Mouse (Mus musculus): ENCODE data around the gene Celf2.

Celf2 gene

GRCm38 (mm10) chr2:7082376-7083025 lies 426.9 kb downstream of the Celf2 start:
- no peak for DNase-seq (ENCODE audit: low read depth)

DNA sequence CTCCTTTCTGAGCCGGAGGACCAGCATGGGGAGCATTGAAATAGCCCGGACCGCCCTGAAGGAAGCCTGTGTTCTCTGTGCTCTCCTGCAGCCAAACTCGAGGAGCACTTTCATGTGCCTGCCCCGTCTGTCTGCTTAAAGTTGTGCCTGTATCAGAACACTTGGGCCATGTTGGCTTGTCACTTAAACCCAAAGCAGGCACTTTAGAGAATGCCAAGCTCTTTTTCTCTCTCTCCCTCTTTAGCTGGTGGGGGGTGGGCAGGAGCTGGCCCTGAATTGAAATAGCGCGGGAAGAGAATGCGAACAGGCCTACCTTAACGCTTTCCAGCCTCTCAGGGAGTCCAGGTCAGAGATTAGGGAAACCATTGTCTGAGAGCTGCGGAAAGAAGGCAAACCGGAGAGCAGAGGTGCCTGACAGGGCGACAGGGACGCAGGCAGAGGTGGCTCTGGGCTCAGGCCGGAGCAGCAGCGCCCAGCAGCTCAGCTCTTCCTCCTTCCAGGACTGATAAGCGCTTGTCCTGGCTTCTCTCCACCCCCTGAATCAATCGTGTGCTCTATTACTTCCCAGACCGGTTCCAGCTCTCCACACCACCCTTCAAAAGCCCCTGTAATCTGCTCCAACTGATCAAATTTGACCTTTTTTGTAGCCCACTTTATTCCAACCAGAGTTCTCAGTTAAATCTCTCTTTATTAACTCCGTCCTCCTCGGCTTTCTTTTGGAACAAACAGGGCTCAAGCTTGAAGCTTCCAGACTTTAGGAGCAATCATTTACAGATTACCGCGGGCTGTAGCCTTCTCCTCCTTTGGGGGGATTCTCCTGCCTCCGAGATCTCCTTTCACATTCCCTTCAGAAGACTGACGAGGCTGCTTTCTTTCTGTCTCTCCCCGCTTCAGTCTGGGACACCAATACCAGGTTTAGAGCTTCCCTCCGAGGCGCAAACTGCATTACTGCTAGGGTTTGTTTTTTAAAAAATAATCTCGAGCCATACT lies 428.3 kb downstream of the Celf2 start:
- no peak for DNase-seq (ENCODE audit: low read depth)

GRCm38 (mm10) chr2:7080086-7080485 lies 429.3 kb downstream of the Celf2 start:
- no peak for DNase-seq (ENCODE audit: low read depth)

DNA sequence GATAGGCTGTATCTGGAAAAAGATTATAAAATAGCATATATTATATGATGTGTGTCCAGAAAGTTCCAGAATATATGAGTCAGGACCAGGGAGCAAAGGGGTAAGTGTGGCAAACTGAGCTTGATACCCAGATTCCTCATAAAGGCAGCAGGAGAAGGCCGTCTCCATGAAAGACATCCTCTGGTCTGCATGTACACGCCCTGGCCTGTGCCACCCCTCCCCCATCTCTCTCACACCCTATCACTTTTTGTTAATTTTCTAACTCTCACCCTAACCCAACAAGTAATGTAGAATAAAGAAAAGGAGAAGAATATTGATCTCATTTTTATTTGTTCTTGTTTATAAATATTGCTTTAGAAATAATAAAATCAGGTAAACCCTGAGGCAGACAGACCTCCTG lies 430.0 kb downstream of the Celf2 start:
- no peak for DNase-seq (ENCODE audit: low read depth)

DNA sequence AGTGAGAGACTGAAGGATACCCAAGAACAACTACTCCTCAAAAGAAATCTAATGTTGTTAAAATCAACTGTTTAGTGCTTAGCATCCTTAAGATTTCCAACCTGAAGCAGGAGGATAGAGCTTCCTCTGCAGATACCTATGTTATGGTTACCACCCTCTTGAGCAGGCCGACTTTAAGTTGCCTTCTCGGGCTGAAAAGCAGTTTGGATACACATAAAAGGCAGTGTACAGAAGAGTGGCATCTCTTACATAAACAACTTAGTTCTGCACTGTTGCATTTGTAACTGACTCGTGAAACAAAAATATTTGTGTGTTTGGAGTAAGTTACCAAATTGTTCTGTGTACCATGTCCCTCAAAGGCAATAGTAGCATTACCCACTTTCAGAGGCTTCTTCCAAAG lies 435.6 kb downstream of the Celf2 start:
- no peak for DNase-seq (ENCODE audit: low read depth)

DNA sequence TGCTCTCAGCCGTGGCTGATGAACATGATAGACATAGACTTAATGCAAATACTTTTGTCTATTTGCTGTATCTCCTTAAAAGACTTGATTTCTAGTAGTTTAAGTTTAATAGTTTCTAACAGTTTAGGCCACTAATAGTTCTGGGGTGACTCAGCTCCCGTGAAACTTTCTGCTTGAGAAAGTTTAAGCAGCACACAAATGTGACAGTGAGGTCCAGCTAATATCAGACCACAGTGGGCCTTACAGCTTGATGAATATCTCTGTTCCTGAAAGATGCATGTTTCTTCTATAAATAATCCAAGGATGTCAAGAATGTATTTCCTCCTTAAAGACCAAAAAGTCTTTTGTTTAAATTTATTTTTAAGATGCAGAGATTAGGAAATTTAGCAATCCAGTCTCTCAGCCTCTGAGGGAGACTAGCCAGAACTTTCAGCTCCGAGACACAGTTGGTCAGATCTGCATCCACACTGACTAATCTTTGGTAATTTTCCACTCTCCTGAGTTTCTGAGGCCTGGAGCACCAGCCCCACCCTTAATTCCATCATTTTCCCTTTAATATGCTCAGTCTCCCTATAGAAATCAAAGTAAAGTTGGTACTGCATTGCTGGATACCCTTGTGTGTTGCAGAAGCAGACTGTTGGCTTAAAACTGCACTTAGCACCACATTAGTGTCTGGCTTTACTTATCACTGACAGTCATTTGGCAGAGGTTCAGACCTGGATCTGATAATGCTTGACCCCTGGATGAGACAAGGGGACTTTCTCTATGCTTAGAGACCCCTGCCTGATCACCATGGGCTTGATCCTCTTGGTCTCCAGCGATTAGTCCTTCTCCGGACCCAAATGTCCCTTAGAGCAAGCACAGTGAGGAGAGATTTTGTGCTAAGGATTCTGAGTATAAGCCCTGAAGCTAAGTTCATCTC lies 436.8 kb downstream of the Celf2 start:
- no peak for DNase-seq (ENCODE audit: low read depth)

DNA sequence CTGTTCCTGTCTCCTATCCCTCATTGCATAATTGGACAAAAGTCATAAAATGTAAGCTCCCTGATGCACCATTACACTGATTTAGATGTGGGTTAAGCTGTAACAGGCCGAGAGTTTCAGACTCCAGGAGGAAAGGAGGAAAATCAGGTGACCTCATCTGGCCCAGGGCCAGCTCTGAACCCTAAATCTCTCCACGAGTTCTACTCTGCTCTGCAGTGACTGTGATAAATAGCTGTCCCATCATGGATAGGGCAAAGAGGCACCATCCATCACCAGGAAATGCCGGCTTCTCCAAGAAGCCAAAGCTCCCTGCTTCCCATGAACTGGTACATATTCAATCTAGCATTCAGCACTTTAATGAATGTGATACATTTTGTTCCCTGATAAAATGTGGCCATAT lies 439.9 kb downstream of the Celf2 start:
- no peak for DNase-seq (ENCODE audit: low read depth)

DNA sequence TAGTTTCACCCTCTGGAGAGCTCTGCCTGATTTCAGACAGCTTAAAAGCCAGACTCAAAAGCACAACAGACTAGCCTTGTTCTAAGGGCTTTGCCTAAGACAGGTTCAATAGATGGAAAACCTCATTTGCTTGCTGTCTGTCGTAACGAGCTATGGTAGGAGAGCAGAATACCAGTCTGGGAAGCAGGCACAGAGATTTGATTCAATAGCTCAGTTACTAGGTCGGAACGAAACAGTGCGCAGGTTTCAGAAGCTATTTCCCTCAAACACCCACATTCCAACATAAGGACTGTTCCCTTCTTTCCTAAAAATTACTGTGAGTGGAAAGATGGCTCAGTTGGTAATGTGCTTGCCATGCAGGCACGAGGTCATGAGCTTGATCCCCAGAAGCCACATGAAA lies 441.1 kb downstream of the Celf2 start:
- no peak for DNase-seq (ENCODE audit: low read depth)

- DNase-seq (ENCODE audit: low read depth): no peak
Observed at GRCm38 (mm10) chr2:7063574-7064192, 445.7 kb downstream of the Celf2 start.

- no peak for DNase-seq (ENCODE audit: low read depth)
Observed at GRCm38 (mm10) chr2:7060490-7061105, 448.8 kb downstream of the Celf2 start.

DNA sequence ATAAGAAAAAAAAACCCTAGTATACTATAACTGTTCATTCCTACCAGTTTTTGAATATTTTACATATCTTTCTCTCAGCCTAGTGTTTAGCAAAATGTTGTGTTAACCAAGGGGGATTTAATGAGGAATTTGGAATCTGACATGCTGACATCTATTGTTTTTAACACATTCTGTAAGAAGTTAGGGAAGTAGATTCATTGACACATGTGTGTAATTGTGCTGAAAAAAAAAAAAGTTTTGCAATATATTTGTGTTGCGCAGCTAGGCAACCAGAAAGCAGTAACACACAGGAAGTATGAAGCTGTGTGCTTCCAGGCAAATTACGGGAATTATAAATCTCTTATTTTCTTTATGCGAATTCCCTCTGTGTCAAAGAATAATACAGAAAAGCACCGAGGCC lies 453.0 kb downstream of the Celf2 start:
- DNase-seq (ENCODE audit: low read depth): no peak

GRCm38 (mm10) chr2:7055958-7056357 lies 453.4 kb downstream of the Celf2 start:
- no peak for DNase-seq (ENCODE audit: low read depth)

DNA sequence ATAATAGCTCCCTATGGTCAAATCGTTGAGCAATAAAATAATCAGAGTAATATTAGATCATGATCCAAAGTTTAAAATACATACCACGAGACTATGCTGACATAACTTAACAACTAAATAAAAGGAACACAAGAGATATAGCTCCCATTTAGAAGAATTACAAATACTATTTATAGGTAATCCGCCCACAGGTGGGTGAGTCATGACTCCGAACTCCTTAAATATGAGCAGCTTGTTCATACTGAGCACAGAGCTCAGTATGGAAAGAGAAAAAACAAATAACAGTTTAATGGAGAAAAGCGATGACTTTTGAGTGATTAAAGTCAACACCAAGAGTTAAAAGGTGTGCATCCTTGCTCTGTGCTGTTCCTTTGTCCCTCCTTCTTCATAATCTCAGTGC lies 458.3 kb downstream of the Celf2 start:
- no peak for DNase-seq (ENCODE audit: low read depth)

GRCm38 (mm10) chr2:7046155-7046554 lies 463.2 kb downstream of the Celf2 start:
- no peak for DNase-seq (ENCODE audit: low read depth)

DNA sequence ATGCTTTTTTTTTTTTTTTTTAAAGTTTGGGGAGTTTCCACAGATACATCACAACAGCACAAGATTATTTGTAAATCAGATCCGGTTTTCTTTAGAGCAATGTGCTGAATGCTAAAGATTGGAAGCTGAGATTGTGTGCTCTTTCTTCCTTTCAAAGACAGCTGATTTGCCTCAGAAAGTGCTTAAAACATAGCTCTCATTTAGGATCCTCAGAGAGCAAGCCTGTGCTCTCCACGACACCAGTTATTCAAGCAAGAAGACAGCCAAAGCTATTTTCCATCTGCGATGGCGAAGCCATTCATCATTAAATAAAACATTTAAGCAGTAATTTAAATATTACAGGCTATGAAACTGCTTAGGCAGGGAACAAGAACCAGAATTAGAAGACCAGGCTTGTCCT lies 463.8 kb downstream of the Celf2 start:
- DNase-seq (ENCODE audit: low read depth): no peak

DNA sequence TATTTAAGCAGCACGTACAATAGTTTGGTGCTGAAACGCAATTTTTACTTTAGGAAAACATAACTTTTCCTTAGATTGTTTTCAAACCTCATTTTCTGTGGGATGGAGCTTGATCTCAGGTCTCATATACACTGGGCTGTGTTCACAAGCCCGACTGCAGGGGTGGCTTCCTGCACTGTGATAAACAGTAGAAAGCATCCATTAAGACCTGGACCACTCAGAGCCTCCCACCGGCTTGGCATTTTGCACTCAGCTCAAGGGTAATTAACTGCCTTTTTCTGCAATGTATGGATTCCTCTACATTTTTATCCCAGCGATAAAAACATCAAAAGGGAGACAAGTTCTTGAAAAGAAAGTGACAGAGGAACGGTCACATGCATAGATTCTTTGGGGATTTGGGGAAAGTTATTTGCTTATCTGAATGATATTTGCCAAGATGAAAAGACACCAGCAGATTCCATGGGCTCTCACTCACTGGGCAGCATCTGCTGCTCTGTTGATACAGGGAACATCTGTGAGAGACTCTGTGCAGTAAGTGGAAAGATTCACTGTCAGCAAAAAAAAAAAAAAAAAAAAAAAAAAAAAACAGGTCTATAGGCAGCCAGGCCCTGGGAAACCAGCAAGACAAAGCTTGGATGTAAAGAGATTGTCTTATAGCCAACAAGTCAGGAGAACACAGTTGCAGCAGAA lies 465.4 kb downstream of the Celf2 start:
- no peak for DNase-seq (ENCODE audit: low read depth)

GRCm38 (mm10) chr2:7040940-7041339 lies 468.4 kb downstream of the Celf2 start:
- no peak for DNase-seq (ENCODE audit: low read depth)

- DNase-seq (ENCODE audit: low read depth): no peak
Observed at GRCm38 (mm10) chr2:7038991-7039390, 470.4 kb downstream of the Celf2 start.

DNA sequence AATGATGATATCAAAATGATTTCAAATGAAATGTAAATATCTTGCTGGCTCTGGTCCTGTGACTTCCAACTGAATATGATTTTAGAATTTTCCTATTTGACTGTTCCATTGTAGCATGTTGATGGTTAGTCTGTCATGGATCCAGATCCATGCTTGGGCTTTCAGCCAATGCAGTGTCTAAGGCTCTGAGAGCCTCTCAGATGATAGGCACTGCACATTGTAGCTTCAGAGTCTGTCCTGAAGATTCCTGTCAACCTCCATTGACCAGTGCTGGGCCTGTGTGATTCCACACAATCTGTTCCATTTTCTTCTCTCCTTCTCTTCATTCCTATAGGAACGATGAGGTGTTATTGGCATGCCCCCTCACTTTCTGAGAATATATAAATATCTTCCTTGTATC lies 478.0 kb downstream of the Celf2 start:
- no peak for DNase-seq (ENCODE audit: low read depth)

DNA sequence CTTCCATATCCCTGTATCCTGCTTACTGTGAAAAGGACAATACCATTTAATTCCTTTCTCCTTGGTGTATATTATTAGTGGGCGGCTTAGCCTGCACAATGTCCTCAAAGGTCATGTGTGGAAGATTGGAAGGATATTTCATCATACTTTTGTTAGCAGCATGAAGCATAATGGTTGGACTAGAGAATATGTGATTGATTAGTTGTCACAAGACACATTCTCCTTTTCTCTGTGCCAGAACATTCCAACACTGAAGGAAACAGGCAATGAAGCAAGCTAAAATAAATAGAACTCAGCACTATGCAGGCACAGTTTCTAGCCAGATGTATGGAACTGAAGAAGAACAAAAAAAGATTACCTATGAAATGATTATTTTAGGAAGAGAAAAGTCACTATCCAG lies 482.6 kb downstream of the Celf2 start:
- no peak for DNase-seq (ENCODE audit: low read depth)

- DNase-seq (ENCODE audit: low read depth): no peak
Observed at GRCm38 (mm10) chr2:7025594-7025993, 483.8 kb downstream of the Celf2 start.

Measured in 416B (cell line).